Comparison of ENCODE assay signal across 39 mouse cellular contexts in genomic region chr10:94343581-94343980, GRCm38 (mm10). TPM values are rescaled to one million over a fixed set of nuclear protein-coding genes. Genes with fewer than 3 reads are reported as not detected.
DNase-seq lines count a peak whose midpoint lies in the region; ATAC-seq lines count a peak whose summit lies in the region.
"Had no signal": no experiment of that assay in that cellular context is flagged by ENCODE, and none has a peak within 500 bp of the region (broad histone marks: within the 10 kb centered on the region; RNA-seq: fewer than 3 reads in every experiment).

No protein-coding gene starts in this region.

- H3K9ac ChIP-seq in forebrain, embryonic 14.5 days (ENCODE audit: low read length): no peak overlapping the region
- H3K9ac ChIP-seq in forebrain, embryonic 12.5 days: no peak overlapping the region
- H3K9ac ChIP-seq: embryonic facial prominence, embryonic 13.5 days; heart, embryonic 12.5 days; hindbrain, embryonic 13.5 days; liver, embryonic 14.5 days; stomach, embryonic 15.5 days had no signal

- no peaks in the 10 kb centered on the region for H3K4me1 ChIP-seq in forebrain, embryonic 14.5 days (ENCODE audit: control insufficient read depth, insufficient read depth, low read length)
- no peaks in the 10 kb centered on the region for H3K4me1 ChIP-seq in forebrain, embryonic 12.5 days
- H3K4me1 ChIP-seq: hindbrain, embryonic 13.5 days; stomach, embryonic 15.5 days had no signal

- no peak overlapping the region for H3K4me3 ChIP-seq in forebrain, embryonic 14.5 days (ENCODE audit: low read depth, low read length)
- H3K4me3 ChIP-seq in forebrain, embryonic 12.5 days (replicated peaks): no peak overlapping the region
- H3K4me3 ChIP-seq: embryonic facial prominence, embryonic 13.5 days; erythroblast, embryonic 14.5 days; heart, embryonic 12.5 days; hindbrain, embryonic 13.5 days; stomach, embryonic 15.5 days had no signal

- H3K4me2 ChIP-seq in forebrain, embryonic 14.5 days (ENCODE audit: low read length): no peak overlapping the region
- no peak overlapping the region for H3K4me2 ChIP-seq in forebrain, embryonic 12.5 days
- H3K4me2 ChIP-seq: hindbrain, embryonic 13.5 days; stomach, embryonic 15.5 days had no signal

- H3K27me3 ChIP-seq in forebrain, embryonic 14.5 days (replicated peaks; ENCODE audit: control insufficient read depth, insufficient read depth, low read length): no peaks in the 10 kb centered on the region
- H3K27me3 ChIP-seq in forebrain, embryonic 12.5 days: peaks cover 3% of the 10 kb centered on the region; the same call in 1 of the 2 replicates
- H3K27me3 ChIP-seq: hindbrain, embryonic 13.5 days; stomach, embryonic 15.5 days had no signal

- DNase-seq in forebrain, embryonic 14.5 days (ENCODE audit: low spot score): peak; percentile 36
- DNase-seq in left cerebral cortex, adult 11 months (ENCODE audit: low spot score): peak; percentile 19
- DNase-seq in left cerebral cortex, postnatal 4 days: no peak
- peak; percentile 19 to 60 for DNase-seq in frontal cortex, postnatal 36 days (ENCODE audit: low spot score in 2 of 2)
- peak; percentile 9 to 36 for DNase-seq in right cerebral cortex, postnatal 36 days (ENCODE audit: low spot score in 2 of 2)
- no peak for DNase-seq in embryo, embryonic 11 days
- DNase-seq: adrenal gland, adult 8-10 months; cerebellum, adult 11-12 months; cerebellum, adult 9-11 months; gastrocnemius, postnatal 10 days; heart, postnatal 4 days; kidney, adult 8-10 months; kidney, postnatal 4 days; layer of hippocampus, postnatal 36 days; liver; lung, adult 2 months; lung, postnatal 10 days; midbrain, embryonic 14.5 days; retina, postnatal 1 day; thymus, postnatal 25 days had no signal

- ATAC-seq in forebrain, embryonic 14.5 days: no peak
- no peak for ATAC-seq in forebrain, embryonic 12.5 days (ENCODE audit: low FRiP score)
- ATAC-seq in erythroblast, adult 5-6 weeks (replicated peaks; ENCODE audit: low FRiP score, poor library complexity, severe bottlenecking): no peak
- ATAC-seq: intestine, embryonic 16.5 days had no signal

- H3K9me3 ChIP-seq in forebrain, embryonic 14.5 days (replicated peaks; ENCODE audit: control insufficient read depth, low read length): no peaks in the 10 kb centered on the region
- H3K9me3 ChIP-seq in forebrain, embryonic 12.5 days: no peaks in the 10 kb centered on the region
- H3K9me3 ChIP-seq: embryonic facial prominence, embryonic 13.5 days; G1E; heart, embryonic 12.5 days; hindbrain, embryonic 13.5 days; stomach, embryonic 15.5 days had no signal

- H3K27ac ChIP-seq in forebrain, embryonic 14.5 days (ENCODE audit: low read depth, low read length): no peak overlapping the region
- H3K27ac ChIP-seq in forebrain, embryonic 12.5 days: no peak overlapping the region
- H3K27ac ChIP-seq: embryonic facial prominence, embryonic 13.5 days; hindbrain, embryonic 13.5 days; kidney, postnatal 0 days; liver, embryonic 14.5 days; macrophage; stomach, embryonic 15.5 days had no signal

- WGBS in forebrain, embryonic 14.5 days: 83% methylated on average over 7 of the region's 7 CpGs
- 88% methylated on average over 7 of the region's 7 CpGs for WGBS in forebrain, embryonic 12.5 days

- no peaks in the 10 kb centered on the region for H3K36me3 ChIP-seq in forebrain, embryonic 14.5 days (ENCODE audit: control insufficient read depth, insufficient read depth, low read length)
- H3K36me3 ChIP-seq in forebrain, embryonic 12.5 days (replicated peaks): no peaks in the 10 kb centered on the region
- H3K36me3 ChIP-seq: embryonic facial prominence, embryonic 13.5 days; G1E; heart, embryonic 12.5 days; hindbrain, embryonic 13.5 days; stomach, embryonic 15.5 days had no signal

- intact Hi-C loops in left cerebral cortex, postnatal 4 days (cut with DNase I): no loop called here

RNA-seq across cellular contexts. Expression of gene Tmcc3, which starts 31.8 kb away (rescaled TPM):
- polyA plus RNA-seq in forebrain, embryonic 14.5 days (2014; fragmentation: Nextera tagmentation; extraction: Ambion mirVana): 5.5 and 6.2 TPM in 2 replicates
- polyA plus RNA-seq in forebrain, embryonic 12.5 days (2016; fragmentation: Nextera tagmentation; extraction: Ambion mirVana): 5.2 and 5.3 TPM in 2 replicates
- 10 to 100 TPM; 11.8 to 14.6 TPM for total RNA-seq in left cerebral cortex, postnatal 4 days (2021)
- total RNA-seq in erythroblast, adult 5-6 weeks (2015; ENCODE audit: low replicate concordance): 0.38 and 0.63 TPM in 2 replicates
- total RNA-seq in erythroblast, adult 5-6 weeks (2017; ENCODE audit: low replicate concordance): 0.34 and 0.42 TPM in 2 replicates

RNA-seq across cellular contexts. Expression of gene Gm4792, which starts 45.1 kb away (rescaled TPM):
- 0.23 TPM in 1 of 2 replicates, not detected in the other for polyA plus RNA-seq in forebrain, embryonic 14.5 days (2014; fragmentation: Nextera tagmentation; extraction: Ambion mirVana)
- not detected in 2 replicates for polyA plus RNA-seq in forebrain, embryonic 12.5 days (2016; fragmentation: Nextera tagmentation; extraction: Ambion mirVana)
- not detected for total RNA-seq in left cerebral cortex, postnatal 4 days (2021)
- total RNA-seq in erythroblast, adult 5-6 weeks (2015; ENCODE audit: low replicate concordance): not detected in 2 replicates
- not detected in 2 replicates for total RNA-seq in erythroblast, adult 5-6 weeks (2017; ENCODE audit: low replicate concordance)
- total RNA-seq: adrenal gland, adult 8-10 months; G1E; gastrocnemius, postnatal 10 days; heart, postnatal 4 days; layer of hippocampus, adult 8-10 months; layer of hippocampus, postnatal 36 days; left cerebral cortex, postnatal 25 days; megakaryocyte-erythroid progenitor cell, adult 5-6 weeks; monocyte, adult 5-6 weeks had no signal
- polyA plus RNA-seq: embryonic facial prominence, embryonic 13.5 days; erythroblast, embryonic 14.5 days; forebrain, embryonic 11.5 days; G1E; gonadal fat pad, adult 2 months; heart, embryonic 12.5 days; heart, postnatal 0 days; intestine, embryonic 16.5 days; kidney, postnatal 0 days; liver, embryonic 14.5 days; lung, adult 2 months; macrophage; stomach, embryonic 15.5 days had no signal

Comparison
In these comparisons a context has a peak if more than half of its experiments do, and no peak if none do; other contexts are left out.
1. DNase-seq: peak in forebrain, embryonic 14.5 days (single experiment), left cerebral cortex, adult 11 months (single experiment), frontal cortex, postnatal 36 days (2 of 2) and right cerebral cortex, postnatal 36 days (2 of 2); none in left cerebral cortex, postnatal 4 days (single experiment) and embryo, embryonic 11 days (single experiment).
2. RNA of gene Tmcc3, which starts 31.8 kb away (total RNA-seq): 11.8 to 14.6 TPM in left cerebral cortex, postnatal 4 days; 0.34 to 0.63 TPM in erythroblast, adult 5-6 weeks; every median in the first group is over 4 times any median in the second.